Mouse (Mus musculus) embryonic facial prominence, embryonic 13.5 days (tissue): Measurements from ENCODE around the gene Mt4. TPM values are rescaled to one million over a fixed set of nuclear protein-coding genes. Genes with fewer than 3 reads are reported as not detected.

Experiments
- ATAC-seq: fragments of 200-750 bp; cut with Nextera tagmentation; 2 replicates; pipeline ENCODE4 v1.8.0; 2017; ENCODE audit warnings: low read depth; ENCODE audit not compliant: insufficient number of reproducible peaks, insufficient read depth, low FRiP score, low TSS enrichment
- H3K27ac ChIP-seq: fragments of 300-500 bp; sonication (generic); 2 replicates; pipeline ENCODE4 v1.5.1; 2015; ENCODE audit warnings: moderate library complexity, mild to moderate bottlenecking, inconsistent platforms
- H3K27me3 ChIP-seq: fragments of 300-500 bp; sonication (generic); 2 replicates; pipeline ENCODE4 v1.6.1; 2015; ENCODE audit warnings: mild to moderate bottlenecking, inconsistent platforms
- H3K36me3 ChIP-seq: fragments of 300-500 bp; sonication (generic); 2 replicates; pipeline ENCODE4 v1.6.1; 2015; ENCODE audit warnings: mild to moderate bottlenecking, inconsistent platforms
- H3K4me1 ChIP-seq: fragments of 300-500 bp; sonication (generic); 2 replicates; pipeline ENCODE4 v1.6.1; 2015; ENCODE audit warnings: inconsistent platforms
- H3K4me2 ChIP-seq: fragments of 300-500 bp; sonication (generic); 2 replicates; pipeline ENCODE4 v1.6.1; 2015; ENCODE audit warnings: moderate library complexity, mild to moderate bottlenecking, inconsistent platforms
- H3K4me3 ChIP-seq: fragments of 300-500 bp; sonication (generic); 2 replicates; pipeline ENCODE4 v1.5.1; 2015; ENCODE audit warnings: mild to moderate bottlenecking, inconsistent platforms
- H3K9ac ChIP-seq: fragments of 300-500 bp; sonication (generic); 2 replicates; pipeline ENCODE4 v1.6.1; 2015; ENCODE audit warnings: mild to moderate bottlenecking, inconsistent platforms
- H3K9me3 ChIP-seq: fragments of 300-500 bp; sonication (generic); 2 replicates; pipeline ENCODE4 v1.6.1; 2016; ENCODE audit warnings: inconsistent platforms
- WGBS: fragments of 180-500 bp; shearing (Covaris S2); methylation state at CpG from one replicate; pipeline ENCODE4 v1.1.7; 2015; ENCODE audit warnings: mixed read lengths; 5-methylcytosine and 5-hydroxymethylcytosine counted together
- polyA plus RNA-seq: library from polyadenylated mRNA; unstranded; fragments of >200 nt; fragmentation: Nextera tagmentation; extraction: Ambion mirVana; gene quantifications from 2 replicates; pipeline ENCODE4 v1.2.1, GENCODE M21; 2015

Mt4 gene
- polyA plus RNA-seq, 1 experiment from 2014 or later = not detected

GRCm38 (mm10) chr8:94182055-94182929 lies 45.3 kb downstream of the Mt4 start:
- whole genome bisulfite sequencing = 61% methylated on average over 13 of the region's 13 CpGs
- H3K4me2 ChIP-seq = peak overlapping the region; percentile 56
- no peaks in the 10 kb centered on the region for H3K9me3 ChIP-seq
- no peaks in the 10 kb centered on the region for H3K36me3 ChIP-seq
- H3K9ac ChIP-seq = no peak overlapping the region
- ATAC-seq = no peak
- peaks cover 98% of the 10 kb centered on the region for H3K27me3 ChIP-seq
- H3K4me1 ChIP-seq = peaks cover 53% of the 10 kb centered on the region
- H3K27ac ChIP-seq = no peak overlapping the region
- peak overlapping the region; percentile 29 for H3K4me3 ChIP-seq

GRCm38 (mm10) chr8:94183117-94183516 lies 46.1 kb downstream of the Mt4 start:
- peak overlapping the region; percentile 29 for H3K4me3 ChIP-seq
- WGBS = under 1% methylated on average over 16 of the region's 16 CpGs
- H3K4me1 ChIP-seq = peaks cover 57% of the 10 kb centered on the region

GRCm38 (mm10) chr8:94184357-94184843 lies 47.4 kb downstream of the Mt4 start:
- WGBS = 13% methylated on average over 12 of the region's 12 CpGs
- Histone ChIP-seq H3K9me3 (no peaks in the 10 kb centered on the region), H3K36me3 (no peaks in the 10 kb centered on the region)

More at GRCm38 (mm10) chr8:94183117-94183516, 46.1 kb downstream of the Mt4 start:
- H3K27ac ChIP-seq = no peak overlapping the region
- H3K36me3 ChIP-seq = no peaks in the 10 kb centered on the region
- H3K27me3 ChIP-seq = peaks cover 98% of the 10 kb centered on the region
- no peak overlapping the region for H3K9ac ChIP-seq
- H3K4me2 ChIP-seq = peak overlapping the region; percentile 56
- no peaks in the 10 kb centered on the region for H3K9me3 ChIP-seq
- peak; percentile 26; the same call in 1 of the 2 replicates for ATAC-seq

GRCm38 (mm10) chr8:94185791-94186190 lies 48.8 kb downstream of the Mt4 start:
- Histone ChIP-seq H3K27me3 (peaks cover 91% of the 10 kb centered on the region), H3K4me1 (peaks cover 46% of the 10 kb centered on the region)

More at GRCm38 (mm10) chr8:94184357-94184843, 47.4 kb downstream of the Mt4 start:
- ATAC-seq = 0 out of 2 replicates have a peak, but pooled peaks have one; percentile 22
- H3K4me3 ChIP-seq = no peak overlapping the region
- H3K27me3 ChIP-seq = peaks cover 97% of the 10 kb centered on the region
- 0 out of 2 replicates have a peak overlapping the region, but pooled peaks have one; percentile 40 for H3K27ac ChIP-seq
- no peak overlapping the region for H3K9ac ChIP-seq
- H3K4me1 ChIP-seq = peaks cover 52% of the 10 kb centered on the region
- H3K4me2 ChIP-seq = peak overlapping the region; percentile 15

GRCm38 (mm10) chr8:94186542-94186941 lies 49.5 kb downstream of the Mt4 start:
- H3K36me3 ChIP-seq = no peaks in the 10 kb centered on the region
- no peaks in the 10 kb centered on the region for H3K9me3 ChIP-seq
- whole genome bisulfite sequencing = 2% methylated on average over 17 of the region's 17 CpGs
- peak; percentile 69 for ATAC-seq
- H3K4me1 ChIP-seq = peaks cover 53% of the 10 kb centered on the region
- no peak overlapping the region for H3K27ac ChIP-seq
- no peak overlapping the region for H3K9ac ChIP-seq
- H3K4me3 ChIP-seq = peak overlapping the region; percentile 2; the same call in 1 of the 2 replicates
- H3K4me2 ChIP-seq = peak overlapping the region; percentile 36
- H3K27me3 ChIP-seq = peaks cover 86% of the 10 kb centered on the region

More at GRCm38 (mm10) chr8:94185791-94186190, 48.8 kb downstream of the Mt4 start:
- no peak overlapping the region for H3K4me2 ChIP-seq
- no peak overlapping the region for H3K4me3 ChIP-seq
- no peaks in the 10 kb centered on the region for H3K9me3 ChIP-seq
- no peak overlapping the region for H3K27ac ChIP-seq
- no peak overlapping the region for H3K9ac ChIP-seq
- 59% methylated on average over 6 of the region's 6 CpGs for WGBS
- no peaks in the 10 kb centered on the region for H3K36me3 ChIP-seq
- no peak for ATAC-seq

GRCm38 (mm10) chr8:94187290-94188002 lies 50.4 kb downstream of the Mt4 start:
- no peak overlapping the region for H3K27ac ChIP-seq
- ATAC-seq = no peak
- no peak overlapping the region for H3K4me3 ChIP-seq
- H3K27me3 ChIP-seq = peaks cover 77% of the 10 kb centered on the region
- H3K4me1 ChIP-seq = peaks cover 53% of the 10 kb centered on the region
- no peak overlapping the region for H3K9ac ChIP-seq
- peak overlapping the region; percentile 36; the same call in 1 of the 2 replicates for H3K4me2 ChIP-seq
- H3K9me3 ChIP-seq = no peaks in the 10 kb centered on the region
- H3K36me3 ChIP-seq = no peaks in the 10 kb centered on the region
- 18% methylated on average over 21 of the region's 21 CpGs for WGBS

Other genes with a start within 250 kb of the Mt4 start
- 40.1 and 42.4 TPM in 2 replicates for gene Amfr, start 124.4 kb upstream of the Mt4 start, polyA plus RNA-seq
- 116 and 126 TPM in 2 replicates for gene Nudt21, start 100.2 kb upstream of the Mt4 start, polyA plus RNA-seq
- 15.6 and 18.1 TPM in 2 replicates for gene Ogfod1, start 100.0 kb upstream of the Mt4 start, polyA plus RNA-seq
- gene Bbs2, start 38.3 kb upstream of the Mt4 start, polyA plus RNA-seq = 16.0 and 16.3 TPM in 2 replicates
- 0.58 and 1.1 TPM in 2 replicates for gene Mt3, start 15.4 kb downstream of the Mt4 start, polyA plus RNA-seq
- 56.8 and 70.4 TPM in 2 replicates for gene Mt2, start 35.5 kb downstream of the Mt4 start, polyA plus RNA-seq
- 133 and 170 TPM in 2 replicates for gene Mt1, start 41.9 kb downstream of the Mt4 start, polyA plus RNA-seq
- gene Nup93, start 77.4 kb downstream of the Mt4 start, polyA plus RNA-seq = 87.1 and 88.8 TPM in 2 replicates
- gene Slc12a3, start 192.0 kb downstream of the Mt4 start, polyA plus RNA-seq = 0.14 TPM in 1 of 2 replicates, not detected in the other
- gene Herpud1, start 249.2 kb downstream of the Mt4 start, polyA plus RNA-seq = 56.1 and 63.7 TPM in 2 replicates